Mouse (Mus musculus) bone marrow macrophage, adult 2 months (primary cell): ENCODE measurements around the gene Hp1bp3.

Experiments
- CTCF ChIP-seq: IDR thresholded peaks from 2 replicates; pipeline ENCODE4 v1.5.1; 2012; ENCODE audit warnings: low read depth, mild to moderate bottlenecking, low read length, moderate library complexity
- POLR2A ChIP-seq: IDR thresholded peaks from 2 replicates; pipeline ENCODE4 v1.6.1; 2012; ENCODE audit warnings: mild to moderate bottlenecking, low read depth, low read length, borderline replicate concordance

DNA sequence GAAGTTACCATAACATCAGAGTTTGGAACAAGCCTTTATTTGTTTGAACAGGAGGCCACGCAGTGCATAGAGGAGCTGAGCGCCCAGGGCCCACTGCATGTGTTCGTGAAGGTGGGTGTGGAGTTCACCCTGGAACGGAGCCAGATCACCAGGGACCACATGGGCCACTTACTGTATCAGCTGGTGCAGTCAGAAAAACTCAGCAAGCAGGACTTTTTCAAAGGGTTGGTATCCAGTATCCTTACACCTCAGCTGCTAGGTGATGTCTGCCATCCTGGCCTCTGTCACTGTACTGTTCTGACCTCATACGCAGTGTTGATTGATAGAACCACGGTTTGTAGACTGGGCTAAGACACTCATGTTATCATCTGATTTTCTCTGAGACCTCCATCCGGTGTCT is 28.1 kb upstream of the Hp1bp3 start:
- TF ChIP-seq CTCF: no peak
- TF ChIP-seq POLR2A: no peak
